Mouse (Mus musculus) right cerebral cortex, postnatal 36 days (tissue): ENCODE measurements around the gene Dcdc2a.

ENCODE experiments used
- DNase-seq, 2 experiments: peaks; one replicate each; pipeline ENCODE4 v3.0.0; 2022; ENCODE audit warnings: low spot score in 2 of 2, mixed read lengths in 1 of 2

The Dcdc2a gene

GRCm38 (mm10) chr13:25055873-25056667 is at the start of gene Dcdc2a:
Gene Dcdc2a, plus strand, starts transcription at chr13:25056004.
- peak in 1 of 2 experiments; percentile 7 for DNase-seq

- no peak for DNase-seq
These were observed 48.7 kb upstream of the Dcdc2a start for GRCm38 (mm10) chr13:25007115-25007514.

GRCm38 (mm10) chr13:25018316-25018715 is 37.5 kb upstream of the Dcdc2a start:
- no peak for DNase-seq

- peak; percentile 80 for DNase-seq
These were observed 35.8 kb upstream of the Dcdc2a start, which contains the start of gene Mrs2 for GRCm38 (mm10) chr13:25019793-25020539. Gene Mrs2, minus strand, starts transcription at chr13:25020379.

- DNase-seq, result no peak
These were observed 35.3 kb upstream of the Dcdc2a start for GRCm38 (mm10) chr13:25020540-25020892.

- no peak for DNase-seq
These were observed 33.4 kb upstream of the Dcdc2a start for GRCm38 (mm10) chr13:25022386-25022785.

- no peak for DNase-seq
These were observed 32.7 kb upstream of the Dcdc2a start for GRCm38 (mm10) chr13:25023129-25023528.

GRCm38 (mm10) chr13:25024655-25025054 is 31.1 kb upstream of the Dcdc2a start:
- DNase-seq, result no peak

GRCm38 (mm10) chr13:25026409-25027113 is 29.2 kb upstream of the Dcdc2a start:
- DNase-seq, result no peak

- no peak for DNase-seq
These were observed 28.7 kb upstream of the Dcdc2a start for GRCm38 (mm10) chr13:25027114-25027425.

GRCm38 (mm10) chr13:25039488-25039887 is 16.3 kb upstream of the Dcdc2a start:
- DNase-seq, result no peak

- DNase-seq, result no peak
These were observed 3.1 kb upstream of the Dcdc2a start for GRCm38 (mm10) chr13:25052671-25053070.

GRCm38 (mm10) chr13:25055111-25055554 is 671 bp upstream of the Dcdc2a start:
- peak; percentile 63 to 68 for DNase-seq

- no peak for DNase-seq
These were observed 10.9 kb downstream of the Dcdc2a start for GRCm38 (mm10) chr13:25066659-25067058.

- DNase-seq, result no peak
These were observed 11.4 kb downstream of the Dcdc2a start for GRCm38 (mm10) chr13:25067183-25067582.

- no peak for DNase-seq
These were observed 14.0 kb downstream of the Dcdc2a start for GRCm38 (mm10) chr13:25069765-25070164.

GRCm38 (mm10) chr13:25070791-25071190 is 15.0 kb downstream of the Dcdc2a start:
- no peak for DNase-seq

GRCm38 (mm10) chr13:25077262-25077661 is 21.5 kb downstream of the Dcdc2a start:
- DNase-seq, result no peak

- no peak for DNase-seq
These were observed 27.4 kb downstream of the Dcdc2a start for GRCm38 (mm10) chr13:25083144-25083572.

GRCm38 (mm10) chr13:25085147-25085546 is 29.3 kb downstream of the Dcdc2a start:
- no peak for DNase-seq

GRCm38 (mm10) chr13:25091347-25091746 is 35.5 kb downstream of the Dcdc2a start:
- DNase-seq, result no peak

- no peak for DNase-seq
These were observed 38.0 kb downstream of the Dcdc2a start for GRCm38 (mm10) chr13:25093776-25094175.
